Mouse (Mus musculus) stomach, embryonic 15.5 days (tissue): ENCODE data around the gene Tmem217. TPM values are rescaled to one million over a fixed set of nuclear protein-coding genes. Genes with fewer than 3 reads are reported as not detected.
"Not testable (repeated sequence)": the region's sequence is repeated elsewhere in the genome, so short reads cannot be mapped to it uniquely, and the experiment has no call there.

Experiments
- ATAC-seq: fragments of 200-750 bp; cut with Nextera tagmentation; 2 replicates; pipeline ENCODE4 v1.8.0; 2017; ENCODE audit warnings: low read depth, moderate number of reproducible peaks, moderate TSS enrichment; ENCODE audit not compliant: insufficient read depth, low FRiP score
- H3K27ac ChIP-seq: fragments of 300-500 bp; sonication (generic); 2 replicates; pipeline ENCODE4 v1.5.1; 2015; ENCODE audit warnings: mild to moderate bottlenecking, inconsistent platforms
- H3K27me3 ChIP-seq: fragments of 300-500 bp; sonication (generic); replicated peaks from 2 replicates; pipeline ENCODE4 v1.6.1; 2015; ENCODE audit warnings: inconsistent platforms
- H3K36me3 ChIP-seq: fragments of 300-500 bp; sonication (generic); 2 replicates; pipeline ENCODE4 v1.6.1; 2015; ENCODE audit warnings: inconsistent platforms
- H3K4me1 ChIP-seq: fragments of 300-500 bp; sonication (generic); 2 replicates; pipeline ENCODE4 v1.6.1; 2015; ENCODE audit warnings: inconsistent platforms
- H3K4me2 ChIP-seq: fragments of 300-500 bp; sonication (generic); 2 replicates; pipeline ENCODE4 v1.6.1; 2015; ENCODE audit warnings: mild to moderate bottlenecking, inconsistent platforms
- H3K4me3 ChIP-seq: fragments of 300-500 bp; sonication (generic); replicated peaks from 2 replicates; pipeline ENCODE4 v1.5.1; 2015; ENCODE audit warnings: inconsistent platforms
- H3K9ac ChIP-seq: fragments of 300-500 bp; sonication (generic); 2 replicates; pipeline ENCODE4 v1.6.1; 2015; ENCODE audit warnings: inconsistent platforms
- H3K9me3 ChIP-seq: fragments of 300-500 bp; sonication (generic); 2 replicates; pipeline ENCODE4 v1.6.1; 2016; ENCODE audit warnings: inconsistent platforms
- WGBS: fragments of 180-500 bp; shearing (Covaris S2); methylation state at CpG from one replicate; pipeline ENCODE4 v1.1.7; 2015; 5-methylcytosine and 5-hydroxymethylcytosine counted together
- polyA plus RNA-seq: library from polyadenylated mRNA; unstranded; fragments of >200 nt; fragmentation: Nextera tagmentation; extraction: Ambion mirVana; gene quantifications from 2 replicates; pipeline ENCODE4 v1.2.1, GENCODE M21; 2015

The Tmem217 gene
- polyA plus RNA-seq, 1 experiment from 2014 or later: 1.3 TPM

DNA sequence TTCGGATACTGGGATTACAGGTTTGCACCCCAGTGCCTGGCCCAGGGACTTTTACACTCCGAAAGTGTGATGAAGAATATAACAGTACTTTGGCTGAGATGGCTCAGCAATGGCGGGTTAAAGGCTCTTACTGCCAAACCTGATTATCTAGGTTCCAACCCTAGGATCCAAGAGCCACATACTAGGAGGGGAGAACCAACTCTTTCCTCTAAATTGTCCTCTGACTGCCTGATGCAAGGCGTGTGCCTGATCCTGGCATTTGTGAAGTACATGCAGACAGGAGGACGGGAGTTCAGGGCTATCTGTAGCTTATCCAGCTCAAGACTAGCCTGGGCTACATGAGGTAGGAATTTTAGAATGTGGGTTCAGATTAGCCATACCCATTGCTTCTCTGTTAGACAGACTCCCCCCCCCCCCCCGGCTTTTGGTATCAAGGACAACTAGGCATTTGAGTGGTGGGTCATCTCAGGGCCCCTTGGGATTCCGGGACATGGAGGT is 51.9 kb downstream of the Tmem217 start:
- Histone ChIP-seq H3K4me3 (no peak overlapping the region), H3K9me3 (no peaks in the 10 kb centered on the region), H3K27ac (no peak overlapping the region), H3K36me3 (no peaks in the 10 kb centered on the region), H3K4me1 (peaks cover 6% of the 10 kb centered on the region; the same call in 1 of the 2 replicates), H3K27me3 (no peaks in the 10 kb centered on the region), H3K4me2 (no peak overlapping the region), H3K9ac (no peak overlapping the region)
- ATAC-seq: peak; percentile 14; the same call in 1 of the 2 replicates
- 70% methylated on average over 7 of the region's 7 CpGs for WGBS

DNA sequence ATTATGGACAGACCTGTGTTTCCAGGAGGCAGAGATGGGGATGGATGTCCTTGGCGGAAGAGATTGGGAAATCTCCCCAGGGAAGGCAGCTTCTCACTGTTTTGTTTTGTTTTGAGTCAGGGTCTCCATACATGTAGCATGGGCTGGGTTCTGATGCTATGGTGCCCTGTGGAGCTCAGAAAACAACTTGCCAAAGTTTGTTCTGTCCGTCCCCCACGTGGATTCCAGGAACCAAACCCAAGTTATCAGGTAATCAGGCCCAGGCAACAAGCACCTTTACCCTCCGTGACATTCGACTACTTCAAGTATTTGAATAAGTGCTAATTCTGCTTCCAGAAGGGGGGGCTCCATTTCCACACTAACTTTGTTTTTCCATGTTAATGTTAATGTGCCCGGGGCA is 52.7 kb downstream of the Tmem217 start:
- ATAC-seq: no peak

DNA sequence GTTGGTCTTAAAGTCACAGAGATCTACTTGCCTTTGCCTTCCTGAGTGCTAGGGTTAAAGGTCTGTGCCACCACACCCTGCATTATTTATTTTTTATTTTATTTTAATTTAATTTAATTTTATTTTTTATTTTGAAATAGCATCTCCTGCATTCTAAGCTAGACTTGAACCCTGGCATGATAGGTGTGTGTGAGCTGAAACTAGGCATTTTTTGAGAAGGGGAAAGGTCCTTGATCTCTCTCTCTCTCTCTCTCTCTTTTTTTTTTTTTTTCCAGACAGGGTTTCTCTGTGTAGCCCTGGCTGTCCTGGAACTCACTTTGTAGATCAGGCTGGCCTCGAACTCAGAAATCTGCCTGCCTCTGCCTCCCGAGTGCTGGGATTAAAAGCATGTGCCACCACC is 53.2 kb downstream of the Tmem217 start:
- not testable (repeated sequence) for H3K36me3 ChIP-seq, H3K27me3 ChIP-seq
- WGBS: 80% methylated on average over 2 of the region's 2 CpGs

More for the DNA sequence above, 52.7 kb downstream of the Tmem217 start:
- Histone ChIP-seq H3K4me3 (no peak overlapping the region), H3K27ac (no peak overlapping the region; the same call in 1 of the 2 replicates), H3K27me3 (no peaks in the 10 kb centered on the region), H3K4me1 (peaks cover 9% of the 10 kb centered on the region; the same call in 1 of the 2 replicates), H3K9ac (no peak overlapping the region), H3K36me3 (peaks cover 2% of the 10 kb centered on the region), H3K9me3 (no peaks in the 10 kb centered on the region), H3K4me2 (no peak overlapping the region)
- WGBS: 65% methylated on average over 6 of the region's 6 CpGs

DNA sequence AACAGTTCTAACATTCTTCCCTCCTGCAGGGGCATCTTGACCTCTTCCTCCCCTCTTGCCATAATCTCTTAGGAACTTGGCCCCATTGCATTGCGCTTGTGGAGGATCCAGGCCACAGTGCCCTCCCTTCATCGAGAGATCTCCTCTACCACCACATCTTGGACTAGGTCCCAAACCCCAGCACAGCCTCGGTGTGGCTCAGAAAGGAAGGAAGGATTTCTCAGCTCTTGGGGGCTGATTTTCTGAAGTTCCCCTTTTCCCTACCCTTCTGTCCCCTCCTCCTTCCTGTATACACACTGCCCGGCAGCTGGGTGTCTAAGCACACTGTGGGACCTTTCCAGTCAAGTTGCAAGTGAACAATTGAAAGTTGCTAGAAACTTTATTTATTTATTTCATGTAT is 54.2 kb downstream of the Tmem217 start:
- Histone ChIP-seq H3K9ac (no peak overlapping the region), H3K36me3 (peaks cover 14% of the 10 kb centered on the region), H3K27ac (no peak overlapping the region), H3K9me3 (no peaks in the 10 kb centered on the region), H3K4me1 (peaks cover 8% of the 10 kb centered on the region; the same call in 1 of the 2 replicates), H3K4me2 (no peak overlapping the region), H3K4me3 (no peak overlapping the region), H3K27me3 (no peaks in the 10 kb centered on the region)
- no peak for ATAC-seq
- WGBS: 39% methylated on average over 4 of the region's 4 CpGs

More for the DNA sequence above, 53.2 kb downstream of the Tmem217 start:
- peaks cover 11% of the 10 kb centered on the region; the same call in 1 of the 2 replicates for H3K4me1 ChIP-seq
- ATAC-seq, H3K9me3 ChIP-seq, H3K9ac ChIP-seq, H3K27ac ChIP-seq, H3K4me3 ChIP-seq, H3K4me2 ChIP-seq: not testable (repeated sequence)

DNA sequence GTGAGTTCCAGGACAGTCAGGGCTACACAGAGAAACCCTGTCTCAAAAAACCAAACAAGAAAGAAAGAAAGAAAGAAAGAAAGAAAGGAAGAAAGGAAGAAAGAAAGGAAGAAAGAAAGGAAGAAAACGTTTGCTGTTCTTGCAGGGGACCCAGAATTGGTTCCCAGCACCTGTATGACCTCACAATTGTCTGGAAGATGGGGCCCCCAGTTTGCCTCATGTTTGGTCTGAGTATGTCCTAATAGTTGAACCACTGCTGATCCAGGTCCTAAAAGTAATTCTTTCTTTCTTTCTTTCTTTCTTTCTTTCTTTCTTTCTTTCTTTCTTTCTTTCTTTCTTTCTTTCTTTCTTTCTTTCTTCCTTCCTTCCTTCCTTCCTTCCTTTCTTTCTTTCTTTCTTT is 54.7 kb downstream of the Tmem217 start:
- 79% methylated on average over 1 of the region's 1 CpGs for whole genome bisulfite sequencing
- not testable (repeated sequence) for H3K9me3 ChIP-seq, H3K27ac ChIP-seq

DNA sequence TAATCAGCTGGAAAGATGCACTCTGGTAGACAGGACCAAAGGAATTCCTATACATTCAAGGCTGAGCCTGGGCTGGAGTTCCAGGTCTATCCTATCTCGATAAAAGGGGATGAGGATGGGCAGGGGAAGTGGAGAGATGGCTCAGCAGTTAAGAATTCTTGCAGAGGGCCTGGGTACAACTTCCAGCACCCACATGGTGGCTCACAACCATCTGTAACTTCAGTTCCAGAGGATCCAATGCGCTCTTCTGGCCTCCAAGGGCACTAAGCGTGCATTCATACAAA is 55.2 kb downstream of the Tmem217 start:
- H3K9me3 ChIP-seq: no peaks in the 10 kb centered on the region
- H3K9ac ChIP-seq: no peak overlapping the region
- WGBS: 85% methylated on average over 3 of the region's 3 CpGs
- ATAC-seq: no peak
- peaks cover 7% of the 10 kb centered on the region; the same call in 1 of the 2 replicates for H3K4me1 ChIP-seq
- no peaks in the 10 kb centered on the region for H3K27me3 ChIP-seq
- H3K27ac ChIP-seq: no peak overlapping the region
- H3K4me2 ChIP-seq: no peak overlapping the region
- H3K4me3 ChIP-seq: no peak overlapping the region
- peaks cover 14% of the 10 kb centered on the region for H3K36me3 ChIP-seq

More for the DNA sequence above, 54.7 kb downstream of the Tmem217 start:
- H3K4me1 ChIP-seq, H3K4me3 ChIP-seq, H3K4me2 ChIP-seq, ATAC-seq, H3K27me3 ChIP-seq, H3K9ac ChIP-seq: not testable (repeated sequence)
- H3K36me3 ChIP-seq: peaks cover 14% of the 10 kb centered on the region

DNA sequence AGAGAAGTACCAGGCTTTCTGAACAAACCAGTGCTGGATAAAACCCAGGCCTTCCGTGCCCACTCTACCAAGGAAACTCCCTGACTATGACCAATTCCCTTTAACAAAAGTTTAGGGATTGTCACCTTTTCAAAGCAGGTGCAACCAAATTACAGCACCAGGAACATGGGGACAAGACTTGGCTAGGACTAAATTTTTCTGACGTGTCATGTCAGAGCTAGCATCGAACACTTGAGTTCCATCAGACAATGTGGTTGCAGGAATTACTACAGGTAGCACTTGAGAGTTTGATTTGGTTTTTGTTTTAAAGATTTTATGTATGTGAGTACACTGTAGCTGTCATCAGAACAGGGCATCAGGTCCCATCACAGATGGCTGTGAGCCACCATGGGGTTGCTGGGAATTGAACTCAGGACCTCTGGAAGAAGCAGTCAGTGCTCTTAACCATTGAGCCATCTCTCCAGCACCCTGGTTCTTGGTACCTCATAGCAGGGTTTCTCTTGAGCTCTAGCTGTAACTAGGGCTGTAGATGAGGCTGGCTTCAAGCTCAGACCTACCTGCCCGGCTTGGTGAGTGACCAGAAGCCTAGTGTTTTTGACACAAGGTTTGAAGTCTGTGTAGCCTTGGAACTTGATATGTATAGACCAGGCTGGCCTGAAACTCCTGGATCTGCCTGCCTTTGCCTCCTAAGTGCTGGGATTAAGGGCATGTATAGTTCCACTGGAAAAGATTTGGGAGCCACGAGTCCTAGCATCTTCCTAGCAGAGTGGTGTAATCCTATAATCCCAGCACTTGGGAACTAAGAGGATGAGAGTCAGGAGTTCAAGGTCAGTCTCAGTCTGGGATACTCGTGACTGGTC is 55.7 kb downstream of the Tmem217 start:
- no peak for ATAC-seq
- WGBS: 74% methylated on average over 6 of the region's 6 CpGs

DNA sequence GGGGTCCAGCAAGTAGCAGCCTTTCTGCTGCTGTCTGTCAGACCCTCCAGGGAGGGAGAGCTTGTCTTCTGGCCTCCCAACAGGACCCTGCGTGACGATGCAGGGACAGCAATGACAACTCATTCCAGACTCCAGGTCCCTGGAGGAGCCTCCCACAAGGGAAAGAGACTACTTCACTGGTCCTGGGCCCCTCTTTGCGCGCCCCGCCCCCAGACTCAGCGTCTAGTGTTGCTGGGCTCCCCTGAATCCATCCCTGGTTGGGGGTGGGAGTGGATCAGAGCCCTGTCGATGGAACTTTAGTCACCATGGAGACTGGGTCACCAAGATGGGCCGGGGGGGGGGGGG is 57.5 kb downstream of the Tmem217 start:
- Histone ChIP-seq H3K27me3 (no peaks in the 10 kb centered on the region), H3K9me3 (no peaks in the 10 kb centered on the region), H3K4me1 (peaks cover 7% of the 10 kb centered on the region; the same call in 1 of the 2 replicates), H3K4me2 (no peak overlapping the region), H3K36me3 (peaks cover 14% of the 10 kb centered on the region), H3K27ac (no peak overlapping the region), H3K4me3 (no peak overlapping the region), H3K9ac (no peak overlapping the region)
- no peak for ATAC-seq
- 74% methylated on average over 7 of the region's 8 CpGs for WGBS

More for the DNA sequence above, 55.7 kb downstream of the Tmem217 start:
- no peak overlapping the region for H3K9ac ChIP-seq
- H3K4me2 ChIP-seq: no peak overlapping the region
- peaks cover 7% of the 10 kb centered on the region; the same call in 1 of the 2 replicates for H3K4me1 ChIP-seq
- H3K9me3 ChIP-seq: no peaks in the 10 kb centered on the region
- peaks cover 14% of the 10 kb centered on the region for H3K36me3 ChIP-seq
- no peak overlapping the region for H3K27ac ChIP-seq
- no peaks in the 10 kb centered on the region for H3K27me3 ChIP-seq
- H3K4me3 ChIP-seq: no peak overlapping the region

DNA sequence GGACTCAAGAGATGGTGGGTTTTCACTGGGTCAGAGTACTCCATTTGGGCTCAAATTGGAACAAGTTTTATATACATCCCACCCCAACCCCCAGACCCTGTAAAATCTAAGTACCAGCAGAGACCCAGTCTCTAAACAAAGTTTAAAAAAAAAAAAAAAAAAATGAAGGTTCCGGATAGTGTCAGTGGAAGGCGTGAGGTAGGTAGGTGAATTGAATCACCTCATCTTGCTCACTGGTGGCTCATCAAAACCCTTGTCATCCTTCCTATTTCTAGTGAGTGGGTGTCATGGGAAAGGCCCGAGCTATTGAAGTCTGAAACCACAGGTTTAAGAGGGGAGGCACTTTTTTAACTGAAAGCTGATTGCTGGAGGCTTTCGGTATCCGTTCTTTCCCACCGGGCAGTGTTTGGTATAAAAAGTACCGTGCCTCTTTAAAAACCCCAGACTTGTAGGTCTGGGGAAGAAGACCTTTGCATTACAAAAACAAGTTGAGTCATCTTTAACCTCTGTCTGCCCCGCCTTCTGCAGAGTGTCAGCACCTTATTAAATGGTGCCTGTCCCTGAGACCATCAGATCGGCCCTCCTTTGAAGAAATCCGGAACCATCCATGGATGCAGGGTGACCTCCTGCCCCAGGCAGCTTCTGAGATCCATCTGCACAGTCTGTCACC is 58.0 kb downstream of the Tmem217 start:
- ATAC-seq: no peak
- no peak overlapping the region for H3K27ac ChIP-seq
- peaks cover 14% of the 10 kb centered on the region for H3K36me3 ChIP-seq
- H3K4me2 ChIP-seq: 0 out of 2 replicates have a peak overlapping the region, but pooled peaks have one; percentile 93
- H3K27me3 ChIP-seq: no peaks in the 10 kb centered on the region
- WGBS: 71% methylated on average over 10 of the region's 10 CpGs
- peaks cover 7% of the 10 kb centered on the region; the same call in 1 of the 2 replicates for H3K4me1 ChIP-seq
- no peak overlapping the region for H3K4me3 ChIP-seq
- H3K9me3 ChIP-seq: no peaks in the 10 kb centered on the region
- H3K9ac ChIP-seq: no peak overlapping the region

DNA sequence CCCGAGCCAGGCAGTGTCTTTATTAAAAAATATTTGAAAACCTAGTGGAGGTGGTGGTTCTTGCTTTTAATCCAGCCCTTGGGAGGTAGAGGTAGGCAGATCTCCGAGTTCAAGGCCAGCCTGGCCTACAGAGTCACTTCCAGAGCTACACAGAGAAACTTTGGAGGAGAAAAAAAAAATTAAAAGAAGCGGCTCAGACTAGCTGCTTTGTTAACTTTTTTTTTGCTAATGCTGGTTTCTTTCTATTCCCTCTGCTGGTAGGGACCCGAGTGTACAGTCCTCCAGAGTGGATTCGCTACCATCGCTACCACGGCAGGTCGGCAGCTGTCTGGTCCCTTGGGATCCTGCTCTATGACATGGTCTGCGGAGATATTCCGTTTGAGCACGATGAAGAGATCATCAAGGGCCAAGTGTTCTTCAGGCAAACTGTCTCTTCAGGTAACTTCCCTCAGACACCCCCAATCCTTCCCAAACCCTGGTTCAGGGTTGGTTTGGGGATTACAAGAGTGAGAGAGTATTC is 58.7 kb downstream of the Tmem217 start:
- peak overlapping the region; percentile 61; the same call in 1 of the 2 replicates for H3K27ac ChIP-seq
- ATAC-seq: no peak
- WGBS: 76% methylated on average over 11 of the region's 11 CpGs

DNA sequence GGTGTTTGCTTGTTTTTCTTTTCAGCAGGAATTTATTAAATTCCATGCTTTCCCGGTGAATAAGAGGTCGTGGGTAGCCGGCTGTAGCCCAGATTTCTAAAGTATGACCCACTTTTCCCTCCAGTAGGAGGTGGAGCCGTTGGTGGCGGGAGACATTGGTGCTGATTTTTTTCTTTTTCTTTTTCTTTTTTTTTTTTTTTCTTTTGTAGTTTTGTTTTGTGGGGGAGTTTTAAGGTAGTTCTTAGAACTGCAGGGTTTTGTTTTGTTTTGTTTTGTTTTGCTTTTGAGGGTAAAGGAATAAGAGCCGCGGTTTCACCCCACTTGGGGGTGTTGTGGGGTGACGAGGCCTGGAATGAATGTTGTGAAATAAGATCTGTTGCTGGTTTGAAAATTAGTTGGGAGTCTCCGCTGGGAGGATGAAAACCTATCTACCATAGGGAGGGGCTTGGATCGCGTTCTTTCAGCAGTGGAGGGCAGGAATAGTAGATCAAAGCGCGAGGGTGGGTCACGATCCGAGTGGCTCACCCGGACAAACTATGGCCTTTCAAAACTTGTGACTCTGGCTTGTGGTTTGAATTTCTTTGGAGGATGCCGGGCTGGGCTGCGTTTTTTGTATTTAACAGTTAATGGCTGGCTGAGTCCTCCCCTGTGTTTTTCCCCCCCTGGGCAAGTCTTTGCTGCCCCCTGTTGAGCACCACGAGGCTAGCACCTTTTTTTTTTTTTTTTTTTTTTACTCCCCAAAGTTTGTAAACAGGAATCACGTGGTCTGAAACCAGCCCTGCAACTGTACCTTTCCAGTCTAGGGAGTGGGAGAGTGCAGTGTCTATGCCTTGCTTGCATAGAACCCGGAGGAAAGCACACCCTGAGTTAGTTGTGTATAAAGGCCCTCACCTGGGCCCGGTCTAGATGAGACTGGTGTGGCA is 59.7 kb downstream of the Tmem217 start:
- peak overlapping the region; percentile 91 for H3K27ac ChIP-seq
- H3K36me3 ChIP-seq: peaks cover 14% of the 10 kb centered on the region
- 0 out of 2 replicates have a peak, but pooled peaks have one; percentile 4 for ATAC-seq
- peak overlapping the region; percentile 92 for H3K4me3 ChIP-seq
- peaks cover 7% of the 10 kb centered on the region; the same call in 1 of the 2 replicates for H3K4me1 ChIP-seq
- H3K9me3 ChIP-seq: no peaks in the 10 kb centered on the region
- 2% methylated on average over 22 of the region's 22 CpGs for WGBS
- peak overlapping the region; percentile 94 for H3K9ac ChIP-seq
- H3K4me2 ChIP-seq: peak overlapping the region; percentile 93
- H3K27me3 ChIP-seq: no peaks in the 10 kb centered on the region

More for the DNA sequence above, 58.7 kb downstream of the Tmem217 start:
- peak overlapping the region; percentile 92; the same call in 1 of the 2 replicates for H3K4me3 ChIP-seq
- H3K36me3 ChIP-seq: peaks cover 14% of the 10 kb centered on the region
- no peaks in the 10 kb centered on the region for H3K9me3 ChIP-seq
- H3K4me2 ChIP-seq: peak overlapping the region; percentile 93
- no peaks in the 10 kb centered on the region for H3K27me3 ChIP-seq
- no peak overlapping the region for H3K9ac ChIP-seq
- H3K4me1 ChIP-seq: peaks cover 7% of the 10 kb centered on the region; the same call in 1 of the 2 replicates
